Mouse (Mus musculus) c-Kit-positive CD71-negative TER-119-negative erythroid progenitor cells, embryonic 14.5 days (primary cell): ENCODE results near the gene Cnr1.

Experiments used
- DNase-seq: peaks from one replicate; pipeline ENCODE4 v3.0.0-alpha.2; 2013; ENCODE audit warnings: low read depth

The Cnr1 gene

DNA sequence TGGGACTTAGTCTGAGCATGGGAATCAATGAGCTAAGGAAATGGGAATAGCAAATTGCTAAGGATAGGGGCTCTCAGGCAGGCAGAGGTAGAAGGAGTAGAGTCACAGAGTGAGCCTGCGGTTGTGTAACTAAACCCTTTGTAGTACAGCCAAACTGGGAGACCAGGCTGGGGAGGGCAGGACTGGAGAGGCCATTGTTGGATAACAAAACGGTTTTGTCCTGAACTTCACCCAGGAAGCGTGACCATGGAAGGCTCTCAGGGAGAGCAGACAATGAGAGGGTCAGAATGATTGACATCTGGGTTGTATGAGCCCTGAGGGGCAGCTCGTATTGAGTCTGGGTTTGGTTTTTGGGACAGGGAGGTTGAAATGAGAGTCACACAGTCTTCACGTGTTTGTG is 17.2 kb downstream of the Cnr1 start:
- no peak for DNase-seq

DNA sequence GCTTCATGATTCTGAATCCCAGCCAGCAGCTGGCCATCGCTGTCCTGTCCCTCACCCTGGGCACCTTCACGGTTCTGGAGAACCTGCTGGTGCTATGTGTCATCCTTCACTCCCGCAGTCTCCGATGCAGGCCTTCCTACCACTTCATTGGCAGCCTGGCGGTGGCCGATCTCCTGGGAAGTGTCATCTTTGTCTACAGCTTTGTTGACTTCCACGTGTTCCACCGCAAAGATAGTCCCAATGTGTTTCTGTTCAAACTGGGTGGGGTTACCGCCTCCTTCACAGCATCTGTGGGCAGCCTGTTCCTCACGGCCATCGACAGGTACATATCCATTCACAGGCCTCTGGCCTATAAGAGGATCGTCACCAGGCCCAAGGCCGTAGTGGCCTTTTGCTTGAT is 19.5 kb downstream of the Cnr1 start:
- no peak for DNase-seq

DNA sequence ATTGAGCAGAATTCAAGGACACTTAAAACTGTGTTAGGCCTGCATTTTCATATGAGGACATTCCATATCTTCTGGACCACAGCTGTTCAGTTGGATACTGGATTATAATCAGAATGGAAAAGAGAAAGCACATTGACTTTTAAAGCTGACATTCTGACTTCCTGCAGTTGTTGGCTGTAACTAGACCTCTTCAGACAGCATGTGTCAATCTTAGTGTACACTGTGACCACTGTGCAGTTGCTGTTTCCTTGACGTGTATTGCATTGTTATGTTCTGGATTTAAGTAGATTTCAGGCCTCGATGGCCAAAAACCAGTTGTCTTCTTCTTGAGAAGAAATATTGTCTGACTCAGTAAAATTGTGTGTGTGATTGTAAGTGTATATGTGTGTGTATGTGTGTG is 21.3 kb downstream of the Cnr1 start:
- DNase-seq: no peak

DNA sequence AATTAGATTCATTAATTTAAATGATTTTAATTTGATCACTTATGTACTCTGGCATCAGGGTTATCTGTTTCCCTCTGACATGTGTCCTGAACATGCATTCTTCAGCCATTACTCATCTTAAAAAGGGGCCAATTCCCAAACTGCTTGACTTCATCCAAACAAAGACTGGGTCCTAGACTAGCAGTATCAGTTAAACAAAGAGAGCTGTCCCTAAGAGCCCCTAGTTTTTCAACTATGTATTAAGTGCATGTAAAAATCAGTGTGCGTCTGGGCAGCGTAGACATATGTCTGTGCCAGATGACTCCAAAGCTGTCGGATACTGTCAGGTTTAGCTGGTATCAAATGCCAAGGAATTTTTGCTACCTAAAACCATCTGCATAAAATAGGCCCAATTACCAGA is 23.2 kb downstream of the Cnr1 start:
- no peak for DNase-seq

DNA sequence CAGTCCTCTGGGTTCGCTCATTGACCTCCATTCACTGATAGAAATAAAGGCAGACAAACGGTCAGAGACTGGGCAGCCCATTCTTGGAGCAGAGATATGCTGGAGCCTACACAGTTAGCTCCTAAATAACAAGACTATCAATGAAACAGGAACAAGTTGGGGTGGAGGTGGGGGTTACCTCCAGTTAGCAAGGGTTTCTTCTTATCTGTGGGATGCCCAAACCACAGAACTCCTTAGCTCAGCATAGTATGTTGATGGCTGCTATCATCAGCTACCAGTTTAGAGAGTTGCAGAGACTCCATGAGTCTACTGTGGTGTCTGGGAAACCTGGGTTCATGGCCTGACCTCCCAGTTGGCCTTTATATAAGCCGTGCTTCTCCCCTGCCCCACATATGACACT is 33.0 kb downstream of the Cnr1 start:
- no peak for DNase-seq

DNA sequence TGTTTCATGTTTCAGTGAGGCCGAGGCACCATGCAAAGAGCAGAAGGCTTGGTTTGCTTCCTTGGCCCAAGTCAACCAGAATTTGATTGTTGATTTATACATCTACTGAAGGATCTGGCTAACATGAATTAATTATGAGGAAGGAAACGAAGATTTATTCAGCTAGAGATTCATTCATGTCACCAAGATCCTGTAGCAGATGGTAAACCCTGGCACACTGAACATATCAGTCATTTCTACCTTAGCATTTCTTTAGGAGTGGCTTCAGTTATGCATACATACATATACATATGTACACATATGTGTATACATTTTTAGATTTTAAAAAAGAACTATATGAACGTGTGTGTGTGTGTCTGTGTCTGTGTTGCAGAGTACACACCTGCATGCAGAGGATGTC is 34.1 kb downstream of the Cnr1 start:
- no peak for DNase-seq

DNA sequence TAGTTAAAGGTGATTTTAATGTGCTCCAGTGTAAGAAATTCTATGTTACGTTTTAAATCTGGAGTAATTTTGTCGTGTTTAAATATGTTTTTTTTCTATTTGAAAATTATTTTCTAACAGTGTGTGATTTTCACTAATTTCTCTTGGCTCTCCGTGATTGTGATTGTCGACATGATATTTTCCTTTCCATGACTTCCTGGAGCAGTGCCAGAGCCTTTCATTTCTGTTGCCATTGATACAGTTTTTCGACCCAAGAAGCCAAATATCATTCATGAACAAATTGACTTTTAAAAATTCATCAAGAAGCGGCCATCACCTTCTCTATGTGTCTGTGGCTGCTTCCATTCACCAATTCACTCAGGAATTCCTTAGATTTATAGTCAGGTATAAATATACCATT is 35.4 kb downstream of the Cnr1 start:
- no peak for DNase-seq

DNA sequence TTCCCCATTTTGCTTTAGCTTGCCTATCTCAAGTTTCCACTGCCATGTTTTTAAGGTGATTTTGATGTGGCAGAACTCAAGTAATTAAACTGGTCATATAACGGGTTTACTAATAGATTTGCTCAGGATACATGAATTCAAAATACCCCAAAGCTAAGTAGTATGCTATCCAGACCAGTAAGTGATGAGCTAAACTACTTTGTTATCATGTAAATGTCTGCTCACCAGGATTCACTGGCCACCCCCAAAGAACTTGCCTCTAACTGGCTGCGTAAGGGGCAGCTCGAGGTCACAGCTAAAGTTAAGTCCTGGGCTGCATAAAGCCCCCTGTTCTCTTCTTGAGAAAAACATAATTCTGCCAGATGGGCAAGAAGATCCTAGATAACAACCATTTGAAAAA is 46.3 kb downstream of the Cnr1 start:
- DNase-seq: no peak

DNA sequence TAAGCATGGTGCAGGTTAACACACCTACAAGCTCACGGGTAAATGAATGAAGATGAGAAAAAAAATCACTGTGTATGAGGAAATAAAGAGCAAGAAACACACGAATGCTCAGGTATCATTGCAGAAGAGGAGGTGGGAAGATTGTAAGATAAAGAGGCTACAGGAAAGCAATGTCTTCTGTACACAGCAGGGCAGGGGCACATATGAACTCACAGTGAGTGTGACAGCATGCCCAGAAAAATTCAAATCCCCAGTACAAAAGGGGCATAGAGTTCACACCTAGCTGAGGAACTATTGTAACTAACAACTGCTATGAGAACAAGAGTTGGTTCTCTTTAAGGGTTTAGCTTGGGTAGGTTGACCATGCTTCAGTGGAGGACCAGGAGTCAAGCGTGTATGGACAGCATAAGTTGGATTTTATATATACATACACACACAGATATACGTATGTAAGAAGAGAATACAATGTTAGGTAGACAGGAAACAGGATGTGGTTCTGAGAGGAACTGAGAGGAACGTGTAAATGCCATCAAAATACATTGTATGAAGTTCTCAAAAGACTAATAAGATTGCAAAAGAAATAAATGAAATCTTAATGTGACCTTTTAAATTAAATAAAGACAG is 64.2 kb downstream of the Cnr1 start:
- no peak for DNase-seq

DNA sequence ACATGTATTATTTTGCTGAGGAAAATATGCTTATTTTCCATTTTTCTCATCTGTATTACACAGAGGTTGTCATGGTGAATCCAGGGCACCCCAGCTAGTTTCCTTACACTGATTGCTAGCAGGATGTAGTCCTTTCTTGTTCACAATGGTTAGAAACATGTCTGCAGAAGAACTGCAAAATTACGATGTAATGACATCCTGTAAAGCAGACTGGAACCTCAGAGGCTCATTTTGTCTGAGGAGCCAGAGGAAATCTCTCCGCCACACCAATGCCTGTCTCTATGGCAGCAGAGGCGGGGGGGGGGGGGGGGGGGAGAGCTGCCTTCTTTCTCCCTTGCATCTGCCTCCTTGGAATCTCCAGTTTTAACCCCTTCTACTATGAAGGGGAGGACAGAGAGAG is 68.3 kb downstream of the Cnr1 start:
- no peak for DNase-seq

DNA sequence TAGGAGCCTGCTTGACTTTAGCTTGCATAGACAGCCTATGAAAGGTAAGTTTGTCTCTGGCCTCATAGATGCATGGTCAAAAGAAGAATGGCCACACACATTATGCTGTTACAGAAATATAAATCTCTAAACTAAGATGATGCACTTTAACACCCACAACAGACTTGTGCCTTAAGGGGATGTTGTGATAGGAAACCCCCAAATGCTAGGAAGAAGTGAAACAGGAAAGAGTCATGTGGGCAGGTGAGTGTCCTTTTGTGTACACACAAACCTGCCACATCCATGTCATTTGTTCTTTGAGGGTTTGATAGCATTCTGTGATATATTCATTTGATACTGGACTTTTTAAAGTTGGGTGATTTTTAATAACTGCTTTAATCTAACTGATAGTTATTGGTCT is 72.0 kb downstream of the Cnr1 start:
- DNase-seq: no peak
